Mouse (Mus musculus): ENCODE data around the gene Eif3d.
A peak's percentile ranks its signal among the peaks of the same experiment; 100 is the strongest.

Gene Eif3d

GRCm38 (mm10) chr15:77954362-77954761, 16.3 kb downstream of the Eif3d start:
- no peak for DNase-seq (ENCODE audit: low read depth, low spot score)

- DNase-seq (ENCODE audit: low read depth, low spot score), result no peak
These were observed 17.7 kb downstream of the Eif3d start for GRCm38 (mm10) chr15:77952921-77953320.

- DNase-seq (ENCODE audit: low read depth, low spot score), result no peak
These were observed 21.6 kb downstream of the Eif3d start for GRCm38 (mm10) chr15:77949061-77949460.

DNA sequence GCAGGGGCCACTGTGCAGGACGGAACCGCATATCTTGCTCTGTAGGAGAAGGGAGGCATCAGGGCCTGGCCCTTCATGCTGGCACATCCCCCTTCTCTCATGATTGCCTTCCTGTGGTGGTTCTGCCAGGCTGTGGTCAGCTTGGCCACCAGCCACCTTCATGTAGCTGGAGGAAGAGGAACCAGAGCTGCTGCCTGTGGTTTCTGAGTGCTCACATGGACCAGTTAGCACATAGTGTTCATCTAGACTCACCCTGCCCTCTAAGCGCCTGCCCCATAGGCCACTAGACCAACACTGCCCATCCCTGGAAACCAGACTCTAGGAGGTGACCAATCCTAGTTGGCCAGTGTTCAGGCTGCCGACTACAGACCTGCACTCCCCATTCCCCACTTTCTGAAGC, 24.9 kb downstream of the Eif3d start:
- peak; percentile 65 for DNase-seq (ENCODE audit: low read depth, low spot score)

DNA sequence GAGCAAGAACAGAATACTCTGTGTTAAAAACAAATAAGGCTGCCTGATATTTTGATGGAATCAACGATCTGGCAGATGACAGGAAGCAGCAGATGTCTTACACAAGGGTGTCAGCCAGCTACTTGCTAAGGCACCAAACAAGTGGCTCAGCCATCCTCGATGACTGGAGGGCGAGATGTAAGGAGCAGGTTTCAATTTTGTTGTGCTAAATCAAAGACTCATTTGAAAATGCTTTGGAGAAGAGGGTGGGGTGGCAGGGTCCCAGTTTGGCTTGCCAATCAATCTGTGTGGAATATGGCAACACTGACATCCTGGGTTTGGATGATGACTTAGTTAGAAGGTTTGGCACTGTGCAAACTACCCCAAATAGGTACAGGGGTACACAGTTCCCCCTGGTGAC, 29.1 kb downstream of the Eif3d start:
- no peak for DNase-seq (ENCODE audit: low read depth, low spot score)

- no peak for DNase-seq (ENCODE audit: low read depth, low spot score)
These were observed 32.1 kb downstream of the Eif3d start for GRCm38 (mm10) chr15:77938516-77938915.

GRCm38 (mm10) chr15:77935673-77936375, 34.8 kb downstream of the Eif3d start:
- DNase-seq (ENCODE audit: low read depth, low spot score), result no peak

DNA sequence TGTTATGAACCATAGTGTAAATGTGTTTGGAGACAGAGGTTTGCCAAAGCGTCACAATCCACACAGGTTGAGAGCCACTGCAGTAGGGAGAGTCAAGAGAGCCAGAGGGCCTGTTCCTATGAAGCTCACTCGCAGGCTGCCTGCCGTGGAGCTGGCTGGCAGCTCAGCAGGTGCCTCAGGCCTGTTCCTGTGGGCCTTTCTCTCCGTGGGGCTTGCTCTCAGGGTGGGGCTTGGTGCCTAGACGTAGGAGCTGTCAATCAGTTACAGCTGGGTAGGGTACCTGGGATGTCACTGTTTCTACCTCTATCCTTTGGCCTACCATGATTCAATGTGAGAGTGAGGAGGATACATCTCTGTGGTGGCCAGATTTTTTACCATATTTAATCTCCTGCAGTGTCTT, 35.6 kb downstream of the Eif3d start:
- no peak for DNase-seq (ENCODE audit: low read depth, low spot score)

- DNase-seq (ENCODE audit: low read depth, low spot score), result no peak
These were observed 36.3 kb downstream of the Eif3d start for GRCm38 (mm10) chr15:77934326-77934725.

- DNase-seq (ENCODE audit: low read depth, low spot score), result peak; percentile 98
These were observed 36.8 kb downstream of the Eif3d start for GRCm38 (mm10) chr15:77933770-77934169.

DNA sequence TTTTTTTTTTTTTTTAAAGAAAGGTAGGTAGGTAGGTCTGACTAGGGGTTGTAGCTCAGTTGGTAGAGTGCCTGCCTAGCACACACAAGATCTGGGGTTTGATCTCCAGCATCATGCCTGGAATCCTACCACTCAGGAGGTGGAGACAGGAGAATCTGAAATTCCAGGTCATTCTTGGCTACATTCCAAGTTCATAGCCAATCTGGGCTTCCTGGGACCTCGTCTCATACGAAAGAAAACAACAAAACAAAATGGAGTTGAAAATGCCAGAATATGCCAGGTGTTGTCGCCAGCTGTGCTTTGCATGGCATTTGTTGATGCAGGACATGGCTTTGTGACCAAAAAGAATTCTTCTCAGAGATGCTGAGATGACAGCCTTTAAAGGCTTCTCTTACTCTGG, 37.4 kb downstream of the Eif3d start:
- no peak for DNase-seq (ENCODE audit: low read depth, low spot score)

DNA sequence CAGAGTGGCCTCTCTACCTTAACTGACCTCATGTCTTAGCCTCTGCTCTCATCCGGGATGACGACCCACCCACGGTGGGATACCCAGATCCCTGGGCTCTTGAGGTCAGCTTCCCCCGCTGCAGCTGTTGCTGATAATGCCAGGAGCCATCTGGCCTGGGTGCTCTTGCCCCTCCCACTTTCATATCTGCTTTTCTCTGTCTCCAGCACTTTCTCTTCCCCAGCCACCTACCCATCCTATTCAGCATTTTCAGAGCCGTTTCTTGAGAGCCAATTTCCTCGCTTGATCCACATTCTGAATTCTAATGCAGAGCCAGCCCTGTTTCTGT, 39.0 kb downstream of the Eif3d start:
- peak; percentile 67 for DNase-seq (ENCODE audit: low read depth, low spot score)

DNA sequence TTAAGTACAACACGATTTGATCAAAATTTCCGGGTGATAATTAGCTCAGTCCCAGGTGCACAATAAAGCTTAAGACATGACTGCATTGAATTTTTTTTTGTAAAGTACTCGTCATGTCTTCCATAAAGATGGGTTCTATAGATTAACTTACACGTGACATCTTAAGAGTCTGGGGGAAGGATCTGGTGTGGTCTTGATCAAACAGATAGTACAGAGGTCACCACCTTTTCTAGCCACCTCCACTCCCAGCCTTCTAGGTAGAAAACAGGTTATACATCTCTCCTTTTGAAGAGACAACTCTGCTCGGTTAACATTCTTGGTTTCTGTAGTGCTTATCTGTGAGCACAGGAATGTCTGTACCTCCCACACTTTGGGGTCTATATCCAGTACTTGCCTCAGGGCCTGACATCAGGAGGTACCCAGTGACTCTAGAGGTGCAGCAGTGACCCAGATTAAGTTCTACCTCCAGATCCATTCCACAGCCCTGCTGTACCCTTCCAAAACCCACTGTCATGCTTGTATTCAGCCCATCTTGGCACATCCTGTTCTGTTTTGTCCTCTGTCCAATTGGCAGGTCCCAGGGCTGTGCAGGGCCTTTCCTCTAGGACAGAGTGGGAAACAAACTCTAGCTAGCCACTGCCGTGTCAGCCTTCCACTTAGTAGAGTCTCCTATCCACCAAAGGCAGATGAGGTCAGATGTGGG, 39.5 kb downstream of the Eif3d start:
- DNase-seq (ENCODE audit: low read depth, low spot score), result no peak

DNA sequence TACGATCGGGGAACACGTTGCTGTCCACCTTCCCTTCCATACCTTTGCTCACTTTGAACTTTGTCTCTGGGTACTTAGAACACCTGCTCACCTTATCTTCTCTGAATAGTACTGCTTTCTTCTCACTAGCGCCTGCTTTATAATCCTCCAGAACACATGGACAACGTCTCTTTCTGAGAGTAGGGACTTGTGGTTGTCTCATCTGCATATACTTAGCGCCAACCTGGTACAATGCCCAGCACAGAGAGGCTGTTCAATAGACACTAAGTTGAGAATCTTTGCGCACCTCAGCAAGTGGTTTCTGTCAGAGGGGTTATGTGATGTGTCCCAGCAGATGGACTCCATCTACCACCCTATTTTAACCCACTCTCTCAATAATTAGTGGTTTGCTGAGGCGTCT, 40.8 kb downstream of the Eif3d start:
- no peak for DNase-seq (ENCODE audit: low read depth, low spot score)

DNA sequence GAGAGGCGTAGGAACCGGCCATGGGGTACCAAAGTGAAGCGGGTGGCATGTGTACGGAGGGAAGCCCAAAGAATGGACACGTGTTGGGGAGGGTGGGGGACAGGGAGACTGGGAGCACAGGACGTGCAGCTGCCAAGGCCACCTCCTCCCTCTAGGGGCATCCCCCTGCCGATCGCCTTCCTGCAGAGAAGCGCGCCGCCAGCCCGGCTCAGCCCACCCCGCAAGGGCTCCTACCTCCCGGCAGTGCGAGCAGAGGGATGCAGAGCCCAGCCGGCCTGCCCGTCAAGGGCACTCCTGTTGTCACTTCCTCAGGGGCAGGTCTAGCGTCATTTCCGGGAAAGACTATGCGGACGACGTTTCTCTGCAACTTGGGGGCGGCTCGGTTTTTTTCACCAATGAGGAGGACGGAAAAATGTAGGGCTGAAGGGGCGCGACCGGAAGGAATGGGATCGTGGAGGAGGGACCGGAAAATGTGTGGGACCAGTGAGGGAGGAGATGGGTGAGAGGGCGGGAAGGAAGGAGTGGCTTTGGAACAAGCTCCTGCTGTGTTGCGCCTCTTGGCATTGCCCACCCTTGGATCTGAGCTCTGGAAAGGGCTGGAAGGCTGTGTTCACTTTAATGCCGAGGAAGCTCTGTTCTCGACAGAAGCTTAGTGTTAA, 41.8 kb downstream of the Eif3d start, which contains the start of gene Txn2:
Gene Txn2, minus strand, starts transcription at position 334 of the 659 bp plus-strand sequence.
- peak; percentile 98 for DNase-seq (ENCODE audit: low read depth, low spot score)

DNA sequence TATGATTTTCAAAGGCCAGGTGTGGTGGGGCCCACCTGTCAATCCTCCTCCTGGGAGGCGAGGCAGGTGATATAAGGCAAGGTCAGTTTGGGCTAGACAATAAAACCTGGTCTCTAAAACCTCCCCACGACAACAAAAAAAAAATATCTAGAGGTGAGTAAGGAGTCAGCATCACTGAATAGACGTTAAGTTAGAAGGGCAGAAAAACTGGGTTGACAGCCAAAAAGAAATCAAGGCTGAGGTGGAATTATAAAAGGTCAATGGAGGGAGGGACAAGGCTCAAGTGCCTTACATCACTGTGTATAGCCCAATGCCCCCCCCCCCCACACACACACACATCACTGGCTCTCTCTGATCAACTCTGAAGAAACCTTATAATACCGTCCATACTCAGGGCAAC, 42.5 kb downstream of the Eif3d start:
- DNase-seq (ENCODE audit: low read depth, low spot score), result no peak

- no peak for DNase-seq (ENCODE audit: low read depth, low spot score)
These were observed 43.7 kb downstream of the Eif3d start for GRCm38 (mm10) chr15:77926921-77927320.

DNA sequence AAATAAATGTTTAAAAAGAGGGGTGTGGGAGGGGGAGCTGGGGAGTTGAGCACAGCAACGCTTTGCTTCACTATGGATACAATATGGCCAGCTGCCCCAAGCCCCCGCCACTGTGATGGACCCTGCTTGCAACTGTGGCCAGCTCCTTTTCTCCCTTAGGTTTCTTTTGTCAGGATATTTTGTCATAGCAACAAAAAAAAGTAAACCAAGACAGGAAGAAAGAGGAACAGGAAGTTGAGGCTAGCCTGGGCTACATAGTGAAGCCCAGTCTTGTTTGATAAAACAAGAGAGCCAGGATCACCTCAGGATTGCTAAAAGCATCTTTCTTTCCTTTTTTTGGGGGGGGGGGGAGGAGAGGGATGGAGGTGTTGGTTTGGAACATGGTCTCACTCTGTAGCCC, 45.4 kb downstream of the Eif3d start:
- no peak for DNase-seq (ENCODE audit: low read depth, low spot score)

GRCm38 (mm10) chr15:77923267-77924035, 47.2 kb downstream of the Eif3d start:
- DNase-seq (ENCODE audit: low read depth, low spot score), result no peak

GRCm38 (mm10) chr15:77922710-77923109, 47.9 kb downstream of the Eif3d start:
- no peak for DNase-seq (ENCODE audit: low read depth, low spot score)

- DNase-seq (ENCODE audit: low read depth, low spot score), result no peak
These were observed 49.0 kb downstream of the Eif3d start for GRCm38 (mm10) chr15:77921636-77922035.
